Comparison of ENCODE assay signal across 8 mouse cellular contexts in the genomic region with DNA sequence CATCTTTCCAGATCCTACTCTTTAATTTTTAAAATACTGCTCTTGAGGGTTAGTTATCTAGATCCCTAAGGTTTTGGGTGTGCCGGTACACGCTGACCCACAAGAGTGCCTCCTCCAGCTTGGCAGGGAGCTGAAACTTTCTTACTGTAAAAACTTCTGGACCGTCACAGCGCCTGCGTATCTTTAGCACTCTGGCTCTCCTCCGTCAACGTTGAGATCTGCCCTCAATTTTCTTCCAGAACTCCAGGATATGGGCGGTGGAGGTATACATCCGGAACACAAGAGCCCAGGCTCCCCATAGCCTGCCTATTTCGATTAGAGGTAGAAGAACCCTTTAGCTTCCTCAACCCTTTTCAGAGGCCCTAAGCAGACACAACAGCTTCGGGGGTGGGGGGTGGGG. TPM values are rescaled to one million over a fixed set of nuclear protein-coding genes. Genes with fewer than 3 reads are reported as not detected.
DNase-seq lines count a peak whose midpoint lies in the region; ATAC-seq lines count a peak whose summit lies in the region.

No protein-coding gene starts in this region.

- 36% methylated on average over 11 of the region's 11 CpGs for WGBS in embryonic facial prominence, embryonic 10.5 days
- 42% methylated on average over 11 of the region's 11 CpGs for WGBS in forebrain, embryonic 15.5 days
- WGBS in hindbrain, embryonic 15.5 days = 43% methylated on average over 11 of the region's 11 CpGs

- peaks cover 53% of the 10 kb centered on the region for H3K27me3 ChIP-seq in embryonic facial prominence, embryonic 10.5 days (replicated peaks; ENCODE audit: low read depth, poor library complexity, severe bottlenecking)
- 0 out of 2 replicates have a peak, but pooled peaks cover 6% of the 10 kb centered on the region for H3K27me3 ChIP-seq in forebrain, embryonic 15.5 days
- H3K27me3 ChIP-seq in hindbrain, embryonic 15.5 days = peaks cover 7% of the 10 kb centered on the region; the same call in 1 of the 2 replicates

- no peak for DNase-seq in embryonic facial prominence, embryonic 10.5 days (ENCODE audit: low spot score)
- DNase-seq in lung, postnatal 10 days = peak; percentile 23
- no peak for DNase-seq in thymus, postnatal 25 days
- no peak for DNase-seq in cerebellum, adult 9-11 months
- no peak for DNase-seq in urinary bladder, postnatal 10 days (ENCODE audit: low spot score)

- H3K27ac ChIP-seq in embryonic facial prominence, embryonic 10.5 days (replicated peaks) = no peak overlapping the region
- H3K27ac ChIP-seq in forebrain, embryonic 15.5 days (replicated peaks) = no peak overlapping the region
- no peak overlapping the region for H3K27ac ChIP-seq in hindbrain, embryonic 15.5 days (replicated peaks)

- no peaks in the 10 kb centered on the region for H3K36me3 ChIP-seq in embryonic facial prominence, embryonic 10.5 days (replicated peaks)
- no peaks in the 10 kb centered on the region for H3K36me3 ChIP-seq in forebrain, embryonic 15.5 days
- no peaks in the 10 kb centered on the region for H3K36me3 ChIP-seq in hindbrain, embryonic 15.5 days

- H3K9me3 ChIP-seq in embryonic facial prominence, embryonic 10.5 days = 0 out of 2 replicates have a peak, but pooled peaks cover 5% of the 10 kb centered on the region
- H3K9me3 ChIP-seq in forebrain, embryonic 15.5 days = no peaks in the 10 kb centered on the region
- H3K9me3 ChIP-seq in hindbrain, embryonic 15.5 days = no peaks in the 10 kb centered on the region

- ATAC-seq in forebrain, embryonic 15.5 days (replicated peaks) = peak; percentile 24; the same call in 1 of the 2 replicates
- ATAC-seq in hindbrain, embryonic 15.5 days (ENCODE audit: low FRiP score, low read depth) = peak; percentile 2; the same call in 1 of the 2 replicates
- ATAC-seq in monocyte, adult 5-6 weeks (replicated peaks; ENCODE audit: insufficient number of reproducible peaks, low FRiP score, low TSS enrichment, poor library complexity, severe bottlenecking) = no peak

- peak overlapping the region; percentile 67 for H3K4me3 ChIP-seq in embryonic facial prominence, embryonic 10.5 days
- peak overlapping the region; percentile 43 for H3K4me3 ChIP-seq in forebrain, embryonic 15.5 days
- H3K4me3 ChIP-seq in hindbrain, embryonic 15.5 days = peak overlapping the region; percentile 54

- H3K4me1 ChIP-seq in embryonic facial prominence, embryonic 10.5 days = peaks cover 17% of the 10 kb centered on the region
- peaks cover 15% of the 10 kb centered on the region for H3K4me1 ChIP-seq in forebrain, embryonic 15.5 days
- H3K4me1 ChIP-seq in hindbrain, embryonic 15.5 days (replicated peaks) = peaks cover 20% of the 10 kb centered on the region

- peak overlapping the region; percentile 89 for H3K4me2 ChIP-seq in forebrain, embryonic 15.5 days (replicated peaks)
- H3K4me2 ChIP-seq in hindbrain, embryonic 15.5 days = peak overlapping the region; percentile 95

- no peak overlapping the region for H3K9ac ChIP-seq in forebrain, embryonic 15.5 days (replicated peaks)
- H3K9ac ChIP-seq in hindbrain, embryonic 15.5 days = no peak overlapping the region

RNA-seq across cellular contexts. Expression of a gene that starts 0.6 kb away (rescaled TPM):
- 0.33 and 0.67 TPM in 2 replicates for polyA plus RNA-seq in embryonic facial prominence, embryonic 10.5 days (2016; fragmentation: Nextera tagmentation; extraction: Ambion mirVana)
- polyA plus RNA-seq in forebrain, embryonic 15.5 days (2015; fragmentation: Nextera tagmentation; extraction: Ambion mirVana) = 0.97 and 1.4 TPM in 2 replicates
- 3.4 and 4.0 TPM in 2 replicates for polyA plus RNA-seq in hindbrain, embryonic 15.5 days (2015; fragmentation: Nextera tagmentation; extraction: Ambion mirVana)
- total RNA-seq in monocyte, adult 5-6 weeks (2017) = 2.0 TPM in 1 of 3 replicates, not detected in the others
